Mouse (Mus musculus) hindbrain, embryonic 16.5 days (tissue): Measurements from ENCODE around the gene Sgsm3. TPM values are rescaled to one million over a fixed set of nuclear protein-coding genes. Genes with fewer than 3 reads are reported as not detected.

Source experiments
- ATAC-seq: fragments of 200-750 bp; cut with Nextera tagmentation; 2 replicates; pipeline ENCODE4 v1.8.0; 2017; ENCODE audit warnings: moderate TSS enrichment, moderate library complexity
- H3K27ac ChIP-seq: fragments of 300-500 bp; sonication (generic); 2 replicates; pipeline ENCODE4 v1.5.1; 2014; ENCODE audit warnings: low read depth, mild to moderate bottlenecking, control low read depth, low read length, moderate library complexity
- H3K27me3 ChIP-seq: fragments of 300-500 bp; sonication (generic); replicated peaks from 2 replicates; pipeline ENCODE4 v1.6.1; 2014; ENCODE audit warnings: low read length; ENCODE audit not compliant: control insufficient read depth, insufficient read depth
- H3K36me3 ChIP-seq: fragments of 300-500 bp; sonication (generic); 2 replicates; pipeline ENCODE4 v1.6.1; 2014; ENCODE audit warnings: mild to moderate bottlenecking, low read length, moderate library complexity, mixed read lengths; ENCODE audit not compliant: control insufficient read depth, insufficient read depth
- H3K4me1 ChIP-seq: fragments of 300-500 bp; sonication (generic); 2 replicates; pipeline ENCODE4 v1.6.1; 2014; ENCODE audit warnings: low read depth, low read length; ENCODE audit not compliant: control insufficient read depth, insufficient read depth
- H3K4me2 ChIP-seq: fragments of 300-500 bp; sonication (generic); 2 replicates; pipeline ENCODE4 v1.6.1; 2014; ENCODE audit warnings: mild to moderate bottlenecking, low read length, control low read depth, moderate library complexity
- H3K4me3 ChIP-seq: fragments of 300-500 bp; sonication (generic); 2 replicates; pipeline ENCODE4 v1.5.1; 2014; ENCODE audit warnings: mild to moderate bottlenecking, low read length, control low read depth, moderate library complexity
- H3K9ac ChIP-seq: fragments of 300-500 bp; sonication (generic); 2 replicates; pipeline ENCODE4 v1.6.1; 2014; ENCODE audit warnings: low read depth, mild to moderate bottlenecking, control low read depth, low read length, moderate library complexity
- H3K9me3 ChIP-seq: fragments of 300-500 bp; sonication (generic); 2 replicates; pipeline ENCODE4 v1.6.1; 2014; ENCODE audit warnings: mild to moderate bottlenecking, low read length, moderate library complexity; ENCODE audit not compliant: control insufficient read depth
- WGBS: fragments of 180-500 bp; shearing (Covaris S2); extraction: QIAGEN DNeasy Blood & Tissue Kit; methylation state at CpG from one replicate; pipeline ENCODE4 v1.1.7; 2014; 5-methylcytosine and 5-hydroxymethylcytosine counted together
- polyA plus RNA-seq: library from polyadenylated mRNA; unstranded; fragments of >200 nt; fragmentation: Nextera tagmentation; extraction: Ambion mirVana; gene quantifications from 2 replicates; pipeline ENCODE4 v1.2.1, GENCODE M21; 2015

The Sgsm3 gene
- polyA plus RNA-seq, 1 experiment from 2014 or later = 85.1 TPM

GRCm38 (mm10) chr15:81045336-81045735, 67.8 kb downstream of the Sgsm3 start:
- Histone ChIP-seq H3K4me2 (no peak overlapping the region), H3K4me3 (no peak overlapping the region), H3K27me3 (no peaks in the 10 kb centered on the region), H3K36me3 (no peaks in the 10 kb centered on the region), H3K9me3 (no peaks in the 10 kb centered on the region), H3K4me1 (no peaks in the 10 kb centered on the region), H3K9ac (no peak overlapping the region), H3K27ac (no peak overlapping the region)
- WGBS = 94% methylated on average over 4 of the region's 4 CpGs
- no peak for ATAC-seq

GRCm38 (mm10) chr15:81046061-81046460, 68.5 kb downstream of the Sgsm3 start:
- no peak overlapping the region for H3K27ac ChIP-seq
- H3K4me3 ChIP-seq = no peak overlapping the region
- ATAC-seq = no peak
- 96% methylated on average over 7 of the region's 7 CpGs for WGBS
- H3K36me3 ChIP-seq = no peaks in the 10 kb centered on the region
- no peak overlapping the region for H3K9ac ChIP-seq
- H3K4me2 ChIP-seq = no peak overlapping the region
- no peaks in the 10 kb centered on the region for H3K4me1 ChIP-seq
- H3K9me3 ChIP-seq = no peaks in the 10 kb centered on the region
- no peaks in the 10 kb centered on the region for H3K27me3 ChIP-seq

DNA sequence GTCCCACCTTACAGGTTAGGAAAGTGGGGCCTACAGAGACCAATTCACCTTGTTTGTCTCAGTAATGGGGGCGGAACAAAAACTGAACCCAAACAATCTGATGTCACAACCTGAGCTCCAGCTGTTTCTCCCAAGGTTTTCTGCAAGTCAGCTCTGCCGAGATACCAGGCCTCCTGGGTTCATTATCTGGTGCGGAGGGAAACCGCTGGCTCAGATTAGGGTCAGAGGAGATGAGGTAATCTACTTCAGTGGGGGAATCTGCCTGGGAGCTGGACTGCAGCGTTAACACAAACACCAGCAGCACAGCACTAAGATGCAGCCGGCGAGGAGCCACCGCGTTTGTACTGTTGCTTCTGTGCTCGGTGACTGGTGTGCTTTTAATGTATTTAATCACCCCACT, 69.9 kb downstream of the Sgsm3 start:
- Histone ChIP-seq H3K27me3 (no peaks in the 10 kb centered on the region), H3K4me2 (no peak overlapping the region), H3K36me3 (no peaks in the 10 kb centered on the region), H3K9me3 (no peaks in the 10 kb centered on the region), H3K27ac (no peak overlapping the region), H3K4me3 (no peak overlapping the region), H3K9ac (no peak overlapping the region), H3K4me1 (no peaks in the 10 kb centered on the region)
- ATAC-seq = no peak
- WGBS = 66% methylated on average over 10 of the region's 10 CpGs

DNA sequence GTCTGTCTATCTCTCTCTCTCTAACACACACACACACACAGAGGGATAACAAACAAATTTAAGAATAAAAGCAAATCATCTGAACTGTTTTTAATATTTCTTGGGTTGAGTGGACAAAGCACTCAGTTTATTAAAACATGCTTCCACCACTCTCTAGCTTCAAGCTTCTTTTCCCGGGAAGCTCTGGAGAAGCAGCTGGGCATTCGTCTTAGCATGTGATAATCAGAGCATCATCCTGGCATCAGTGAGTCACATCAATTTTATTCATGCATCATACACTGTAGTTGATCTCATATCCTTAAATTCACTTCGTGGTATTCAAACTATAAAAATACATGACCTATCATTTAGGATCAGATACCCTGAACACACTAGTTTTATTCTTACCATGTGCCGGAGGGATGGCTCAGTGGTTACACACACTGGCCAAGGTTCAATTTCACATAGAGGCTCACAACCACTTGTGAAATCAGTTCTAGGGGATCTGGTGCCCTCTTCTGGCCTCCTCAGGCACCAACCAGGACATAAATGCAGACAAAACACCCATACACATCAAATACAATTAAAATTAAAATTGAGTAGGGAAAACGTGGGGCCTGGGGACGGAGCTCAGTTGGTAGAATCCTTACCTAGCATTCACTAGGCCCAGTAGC, 72.0 kb downstream of the Sgsm3 start:
- 76% methylated on average over 6 of the region's 6 CpGs for WGBS
- no peaks in the 10 kb centered on the region for H3K9me3 ChIP-seq
- no peak overlapping the region for H3K4me2 ChIP-seq
- ATAC-seq = no peak
- no peaks in the 10 kb centered on the region for H3K27me3 ChIP-seq
- no peak overlapping the region for H3K27ac ChIP-seq
- no peaks in the 10 kb centered on the region for H3K4me1 ChIP-seq
- H3K9ac ChIP-seq = no peak overlapping the region
- no peaks in the 10 kb centered on the region for H3K36me3 ChIP-seq
- no peak overlapping the region for H3K4me3 ChIP-seq

- Histone ChIP-seq H3K27me3 (no peaks in the 10 kb centered on the region), H3K4me1 (no peaks in the 10 kb centered on the region), H3K27ac (no peak overlapping the region), H3K4me3 (no peak overlapping the region), H3K9ac (no peak overlapping the region), H3K9me3 (no peaks in the 10 kb centered on the region), H3K36me3 (no peaks in the 10 kb centered on the region), H3K4me2 (no peak overlapping the region)
- ATAC-seq = no peak
- 56% methylated on average over 3 of the region's 3 CpGs for WGBS
Measured at GRCm38 (mm10) chr15:81050488-81050887, 72.9 kb downstream of the Sgsm3 start.

GRCm38 (mm10) chr15:81052491-81052890, 74.9 kb downstream of the Sgsm3 start:
- Histone ChIP-seq H3K4me1 (no peaks in the 10 kb centered on the region), H3K4me3 (no peak overlapping the region), H3K4me2 (no peak overlapping the region), H3K27ac (no peak overlapping the region), H3K9ac (no peak overlapping the region), H3K36me3 (no peaks in the 10 kb centered on the region), H3K27me3 (no peaks in the 10 kb centered on the region), H3K9me3 (no peaks in the 10 kb centered on the region)
- 97% methylated on average over 5 of the region's 5 CpGs for WGBS
- no peak for ATAC-seq

GRCm38 (mm10) chr15:81055488-81055887, 77.9 kb downstream of the Sgsm3 start:
- WGBS = 92% methylated on average over 2 of the region's 2 CpGs
- H3K36me3 ChIP-seq = no peaks in the 10 kb centered on the region
- H3K27ac ChIP-seq = no peak overlapping the region
- ATAC-seq = no peak
- no peaks in the 10 kb centered on the region for H3K27me3 ChIP-seq
- H3K9me3 ChIP-seq = no peaks in the 10 kb centered on the region
- H3K4me3 ChIP-seq = no peak overlapping the region
- no peak overlapping the region for H3K4me2 ChIP-seq
- H3K9ac ChIP-seq = no peak overlapping the region
- no peaks in the 10 kb centered on the region for H3K4me1 ChIP-seq

- Histone ChIP-seq H3K9ac (no peak overlapping the region), H3K36me3 (no peaks in the 10 kb centered on the region), H3K4me3 (no peak overlapping the region), H3K9me3 (no peaks in the 10 kb centered on the region), H3K4me1 (peaks cover 7% of the 10 kb centered on the region), H3K27ac (no peak overlapping the region), H3K4me2 (no peak overlapping the region), H3K27me3 (no peaks in the 10 kb centered on the region)
- no peak for ATAC-seq
- 96% methylated on average over 5 of the region's 5 CpGs for WGBS
Measured at GRCm38 (mm10) chr15:81057736-81058135, 80.2 kb downstream of the Sgsm3 start.

- Histone ChIP-seq H3K4me1 (peaks cover 9% of the 10 kb centered on the region), H3K9ac (no peak overlapping the region), H3K36me3 (no peaks in the 10 kb centered on the region), H3K4me2 (no peak overlapping the region), H3K27ac (no peak overlapping the region), H3K4me3 (no peak overlapping the region), H3K27me3 (no peaks in the 10 kb centered on the region), H3K9me3 (no peaks in the 10 kb centered on the region)
- 93% methylated on average over 2 of the region's 2 CpGs for WGBS
- no peak for ATAC-seq
Measured at GRCm38 (mm10) chr15:81060975-81061374, 83.4 kb downstream of the Sgsm3 start.
